ENCODE assay signal across 8 mouse cellular contexts in the genomic region with DNA sequence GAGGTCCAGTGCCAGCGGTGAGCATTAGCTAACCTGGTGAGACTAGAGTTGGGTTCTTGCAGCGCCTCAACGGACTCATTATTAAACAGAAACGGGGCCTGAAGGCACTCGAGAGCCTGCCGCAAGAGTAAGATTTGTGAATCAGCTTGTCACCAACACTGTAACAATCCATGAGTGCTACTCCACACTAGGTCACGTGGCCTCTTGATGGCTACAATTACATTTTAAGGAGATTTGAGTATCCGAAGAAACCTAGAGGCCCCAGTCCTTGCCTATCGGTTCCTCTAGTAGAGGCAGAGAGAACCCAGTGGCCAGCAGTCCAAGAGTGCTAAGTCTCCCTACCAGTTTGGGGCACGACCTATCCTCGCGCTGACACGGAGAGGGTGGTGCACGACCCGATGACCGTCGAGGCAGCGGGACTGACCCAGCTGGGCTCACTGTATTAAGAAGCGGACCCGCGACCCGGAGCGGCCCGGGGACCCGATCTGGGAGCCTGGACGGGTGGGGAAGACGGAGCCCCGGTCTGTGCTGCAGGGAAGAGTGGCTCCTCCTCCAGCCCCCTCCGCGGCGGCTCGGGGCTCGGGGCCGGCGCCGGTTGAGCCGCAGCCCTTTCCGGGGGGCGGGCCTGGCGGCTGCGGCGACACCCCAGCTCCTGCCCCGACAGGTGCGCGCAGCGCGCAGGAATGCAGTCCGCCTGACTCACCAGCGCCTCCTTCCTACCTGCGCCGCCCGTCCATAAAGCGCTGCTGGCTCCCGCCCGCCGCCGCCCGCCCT. TPM values are rescaled to one million over a fixed set of nuclear protein-coding genes. Genes with fewer than 3 reads are reported as not detected.
DNase-seq lines count a peak whose midpoint lies in the region; ATAC-seq and TF ChIP-seq lines count a peak whose summit lies in the region.

TSS of gene Itgb4 (plus strand) at position 401 of the 774 bp plus-strand sequence.

- ATAC-seq in intestine, embryonic 14.5 days (replicated peaks; ENCODE audit: low FRiP score, low TSS enrichment, low read depth), result peak; percentile 61
- peak; percentile 39; the same call in 1 of the 2 replicates for ATAC-seq in liver, embryonic 14.5 days (ENCODE audit: insufficient read depth)
- no peak for ATAC-seq in neural tube, embryonic 12.5 days (ENCODE audit: low FRiP score, low read depth)

- 11% methylated on average over 55 of the region's 58 CpGs for WGBS in forebrain, embryonic 10.5 days
- WGBS in intestine, embryonic 14.5 days, result 10% methylated on average over 57 of the region's 58 CpGs
- 9% methylated on average over 58 of the region's 58 CpGs for WGBS in liver, embryonic 14.5 days (ENCODE audit: insufficient replicate concordance)
- 11% methylated on average over 51 of the region's 58 CpGs for WGBS in neural tube, embryonic 12.5 days

- H3K36me3 ChIP-seq in forebrain, embryonic 10.5 days (replicated peaks), result no peaks in the 10 kb centered on the region
- H3K36me3 ChIP-seq in intestine, embryonic 14.5 days (ENCODE audit: control insufficient read depth, insufficient read depth, low read length), result no peaks in the 10 kb centered on the region
- H3K36me3 ChIP-seq in liver, embryonic 14.5 days (replicated peaks; ENCODE audit: control insufficient read depth, insufficient read depth, low read depth), result no peaks in the 10 kb centered on the region
- no peaks in the 10 kb centered on the region for H3K36me3 ChIP-seq in neural tube, embryonic 12.5 days

- H3K4me3 ChIP-seq in forebrain, embryonic 10.5 days, result peak within 1 kb of the TSS; percentile 56
- H3K4me3 ChIP-seq in intestine, embryonic 14.5 days (ENCODE audit: low read depth, low read length), result peak within 1 kb of the TSS; percentile 40
- H3K4me3 ChIP-seq in liver, embryonic 14.5 days (ENCODE audit: insufficient read depth in 1 of 2, low read depth in 2 of 2, low read length in 2 of 2), result peak within 1 kb of the TSS; percentile 4 to 46; a peak in 3 of 4 replicates
- peak within 1 kb of the TSS; percentile 38 for H3K4me3 ChIP-seq in neural tube, embryonic 12.5 days

- TF ChIP-seq EP300 in liver, embryonic 14.5 days (IDR thresholded peaks at IDR 0.05; ENCODE audit: low read depth), result no peak

- peak within 1 kb of the TSS; percentile 38 for H3K9ac ChIP-seq in intestine, embryonic 14.5 days (ENCODE audit: low read length)
- H3K9ac ChIP-seq in liver, embryonic 14.5 days (replicated peaks), result no peak within 1 kb of the TSS
- H3K9ac ChIP-seq in neural tube, embryonic 12.5 days, result peak within 1 kb of the TSS; percentile 47

- H3K27ac ChIP-seq in forebrain, embryonic 10.5 days, result peak within 1 kb of the TSS; percentile 65; the same call in 1 of the 2 replicates
- no peak within 1 kb of the TSS for H3K27ac ChIP-seq in intestine, embryonic 14.5 days (ENCODE audit: low read depth)
- H3K27ac ChIP-seq in liver, embryonic 14.5 days, result no peak within 1 kb of the TSS
- no peak within 1 kb of the TSS for H3K27ac ChIP-seq in neural tube, embryonic 12.5 days

- no peaks in the 10 kb centered on the region for H3K9me3 ChIP-seq in forebrain, embryonic 10.5 days
- H3K9me3 ChIP-seq in intestine, embryonic 14.5 days (ENCODE audit: control insufficient read depth, low read length), result no peaks in the 10 kb centered on the region
- no peaks in the 10 kb centered on the region for H3K9me3 ChIP-seq in liver, embryonic 14.5 days (ENCODE audit: control insufficient read depth, low read length)
- H3K9me3 ChIP-seq in neural tube, embryonic 12.5 days, result no peaks in the 10 kb centered on the region

- peak within 1 kb of the TSS; percentile 69 for H3K4me2 ChIP-seq in intestine, embryonic 14.5 days (ENCODE audit: low read length)
- peak within 1 kb of the TSS; percentile 62 for H3K4me2 ChIP-seq in liver, embryonic 14.5 days (ENCODE audit: low read depth)
- peak within 1 kb of the TSS; percentile 71 for H3K4me2 ChIP-seq in neural tube, embryonic 12.5 days (replicated peaks)

- H3K4me1 ChIP-seq in forebrain, embryonic 10.5 days, result peaks cover 16% of the 10 kb centered on the region
- H3K4me1 ChIP-seq in intestine, embryonic 14.5 days (replicated peaks; ENCODE audit: control insufficient read depth, insufficient read depth, low read length), result peaks cover 7% of the 10 kb centered on the region; the same call in 1 of the 2 replicates
- 0 out of 4 replicates have a peak, but pooled peaks cover 0 to 3% of the 10 kb centered on the region in 2 experiments for H3K4me1 ChIP-seq in liver, embryonic 14.5 days (replicated peaks; ENCODE audit: control insufficient read depth in 2 of 2, insufficient read depth in 2 of 2, low read length in 1 of 2)
- peaks cover 7% of the 10 kb centered on the region for H3K4me1 ChIP-seq in neural tube, embryonic 12.5 days

- DNase-seq in urinary bladder, adult 18-20 months (ENCODE audit: low spot score in 2 of 2), result peak; percentile 76
- no peak for DNase-seq in urinary bladder, postnatal 10 days (ENCODE audit: low spot score)
- DNase-seq in forebrain, embryonic 10.5 days (ENCODE audit: extremely low spot score, low spot score), result peak; percentile 20
- DNase-seq in intestine, embryonic 14.5 days (ENCODE audit: low spot score), result peak; percentile 73
- no peak for DNase-seq in liver, embryonic 14.5 days (ENCODE audit: low read depth in 3 of 3, low spot score in 3 of 3)
- DNase-seq in right cerebral cortex, postnatal 14 days, result no peak
- no peak for DNase-seq in right cerebral cortex, adult 2 months (ENCODE audit: low spot score in 2 of 2)

- peak; percentile 20; the same call in 1 of the 2 replicates for TF ChIP-seq CTCF in liver, embryonic 14.5 days (IDR thresholded peaks at IDR 0.05; ENCODE audit: low read depth)

- H3K27me3 ChIP-seq in forebrain, embryonic 10.5 days (ENCODE audit: poor library complexity, severe bottlenecking), result peaks cover 65% of the 10 kb centered on the region
- peaks cover 21% of the 10 kb centered on the region for H3K27me3 ChIP-seq in intestine, embryonic 14.5 days (replicated peaks; ENCODE audit: control insufficient read depth, insufficient read depth, low read length)
- peaks cover 27% of the 10 kb centered on the region for H3K27me3 ChIP-seq in liver, embryonic 14.5 days (ENCODE audit: control insufficient read depth, insufficient read depth, low read length)
- H3K27me3 ChIP-seq in neural tube, embryonic 12.5 days (replicated peaks), result peaks cover 43% of the 10 kb centered on the region

RNA-seq across cellular contexts. Expression of gene Itgb4, which starts in this region (rescaled TPM):
- polyA plus RNA-seq in forebrain, embryonic 10.5 days (2016; fragmentation: Nextera tagmentation; extraction: Ambion mirVana), result 0.47 and 0.63 TPM in 2 replicates
- 4.8 and 5.5 TPM in 2 replicates for polyA plus RNA-seq in intestine, embryonic 14.5 days (2014; fragmentation: Nextera tagmentation; extraction: Ambion mirVana)
- polyA plus RNA-seq in liver, embryonic 14.5 days (2012; rRNA removed), result 0.10 and 0.11 TPM in 2 replicates
- polyA plus RNA-seq in liver, embryonic 14.5 days (2014; fragmentation: Nextera tagmentation; extraction: Ambion mirVana), result 0.16 and 0.17 TPM in 2 replicates
- 0.99 and 1.4 TPM in 2 replicates for polyA plus RNA-seq in neural tube, embryonic 12.5 days (2016; fragmentation: Nextera tagmentation; extraction: Ambion mirVana)

Comparison
In these comparisons a context has a peak if more than half of its experiments do, and no peak if none do; other contexts are left out.
1. DNase-seq: peak in urinary bladder, adult 18-20 months (2 of 2) and intestine, embryonic 14.5 days (single experiment); none in urinary bladder, postnatal 10 days (single experiment), liver, embryonic 14.5 days (0 of 3), right cerebral cortex, postnatal 14 days (single experiment) and right cerebral cortex, adult 2 months (0 of 2).
2. Peak in DNase-seq, H3K4me3 ChIP-seq and H3K27ac ChIP-seq in forebrain, embryonic 10.5 days; RNA of the gene not detected or under 1 TPM.
3. Peak in ATAC-seq, H3K4me3 ChIP-seq and H3K4me2 ChIP-seq in liver, embryonic 14.5 days; RNA of the gene not detected or under 1 TPM.
4. Peak in every context shown above with its lines, with median percentiles within 50 percentile points of each other: H3K4me3 ChIP-seq and H3K4me2 ChIP-seq.